Mouse (Mus musculus) lung, adult 18-20 months (tissue): ENCODE results near the gene Lmo7.

Experiments
- DNase-seq, 2 experiments: peaks; one replicate each; pipeline ENCODE4 v3.0.0; 2022; ENCODE audit warnings: mixed read lengths in 2 of 2

Lmo7 gene

DNA sequence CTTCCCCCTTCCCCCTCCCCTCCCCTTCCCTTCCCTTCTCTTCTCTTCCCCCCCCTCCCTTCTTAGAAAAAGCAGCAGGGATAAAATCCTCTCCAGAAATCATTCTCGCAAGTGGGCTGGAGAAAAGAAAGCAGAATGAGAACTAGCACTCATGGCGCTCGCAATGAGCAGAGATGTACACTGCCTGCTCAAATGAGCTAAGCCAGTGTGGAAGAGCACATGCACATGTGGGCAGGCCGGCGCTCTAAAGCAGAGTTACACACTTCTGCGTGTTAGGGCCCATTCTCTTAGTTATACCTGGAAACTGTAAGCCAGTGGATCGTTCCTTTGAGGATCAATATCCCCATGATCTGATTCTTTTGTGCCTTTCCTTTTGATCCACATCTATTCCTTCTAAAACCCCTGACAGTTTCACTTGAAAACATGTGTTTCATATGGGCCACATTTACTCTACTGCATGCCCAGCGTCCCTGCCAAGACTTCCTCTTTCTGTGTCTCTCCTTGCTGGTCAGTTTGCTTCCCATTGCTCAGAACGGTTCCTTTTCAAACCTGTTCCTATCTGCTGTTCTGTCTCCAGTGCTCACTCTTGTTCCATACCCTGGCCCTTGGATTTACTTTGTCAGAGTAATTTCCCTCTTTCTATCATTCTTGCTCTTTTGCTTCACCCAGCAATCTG lies 224.2 kb downstream of the Lmo7 start:
- no peak for DNase-seq

GRCm38 (mm10) chr14:101964381-101964780 lies 234.6 kb downstream of the Lmo7 start:
- no peak for DNase-seq

GRCm38 (mm10) chr14:101964956-101965355 lies 235.2 kb downstream of the Lmo7 start:
- no peak for DNase-seq

- DNase-seq, result no peak
Observed at GRCm38 (mm10) chr14:101972764-101973163, 243.0 kb downstream of the Lmo7 start.

- no peak for DNase-seq
Observed at GRCm38 (mm10) chr14:101973171-101973570, 243.4 kb downstream of the Lmo7 start.

DNA sequence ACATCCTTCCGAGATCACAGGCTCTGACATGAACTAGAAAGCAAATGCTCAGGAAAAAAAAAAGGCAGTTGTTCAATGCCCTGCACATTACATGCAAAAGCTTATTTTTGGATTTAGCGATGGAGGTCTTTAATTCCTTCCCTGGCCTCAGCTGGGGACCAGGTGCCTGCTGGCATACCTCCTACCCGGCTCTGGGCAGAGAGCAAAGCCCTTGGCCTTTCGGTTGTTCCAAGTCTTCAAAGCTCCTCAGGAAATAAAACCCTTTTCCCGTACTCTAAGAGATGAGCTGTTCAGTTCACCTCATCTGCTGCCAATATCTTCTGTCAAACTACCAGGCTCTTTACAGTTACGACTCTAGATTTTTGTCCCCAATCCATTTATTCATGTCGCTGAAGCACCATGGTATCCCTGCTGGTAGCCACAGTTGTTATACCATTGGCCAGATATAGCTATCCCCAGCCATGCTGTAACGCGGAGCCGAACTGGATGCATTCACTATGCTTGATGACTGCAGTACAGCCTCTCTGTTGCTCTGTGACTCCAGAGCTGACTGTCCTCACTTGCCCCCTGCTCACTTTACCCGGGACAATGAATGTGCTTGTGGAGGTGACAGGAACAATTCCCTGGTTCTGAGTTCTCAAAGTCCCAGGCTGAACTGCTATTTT lies 246.4 kb downstream of the Lmo7 start:
- DNase-seq, result no peak
